Mouse (Mus musculus) midbrain, postnatal 0 days (tissue): ENCODE measurements around the gene Ceacam19. TPM values are rescaled to one million over a fixed set of nuclear protein-coding genes. Genes with fewer than 3 reads are reported as not detected.

Source experiments
- ATAC-seq: fragments of 200-750 bp; cut with Nextera tagmentation; 2 replicates; pipeline ENCODE4 v1.8.0; 2017; ENCODE audit warnings: moderate number of reproducible peaks, mild to moderate bottlenecking, moderate TSS enrichment, moderate library complexity; ENCODE audit not compliant: low FRiP score
- DNase-seq: peaks from one replicate; pipeline ENCODE4 v3.0.0-alpha.2; 2015; ENCODE audit warnings: low spot score
- H3K27ac ChIP-seq: fragments of 300-500 bp; sonication (generic); 2 replicates; pipeline ENCODE4 v1.5.1; 2014; ENCODE audit warnings: low read depth, mild to moderate bottlenecking, low read length, mixed read lengths
- H3K27me3 ChIP-seq: fragments of 300-500 bp; sonication (generic); 2 replicates; pipeline ENCODE4 v1.6.1; 2014; ENCODE audit warnings: low read length, control low read depth, mixed read lengths; ENCODE audit not compliant: insufficient read depth
- H3K36me3 ChIP-seq: fragments of 300-500 bp; sonication (generic); 2 replicates; pipeline ENCODE4 v1.6.1; 2014; ENCODE audit warnings: low read length, control low read depth, mixed read lengths; ENCODE audit not compliant: insufficient read depth
- H3K4me1 ChIP-seq: fragments of 300-500 bp; sonication (generic); 2 replicates; pipeline ENCODE4 v1.6.1; 2014; ENCODE audit warnings: mild to moderate bottlenecking, control low read depth, antibody characterized with exemption, low read length, mixed read lengths; ENCODE audit not compliant: insufficient read depth
- H3K4me2 ChIP-seq: fragments of 300-500 bp; sonication (generic); 2 replicates; pipeline ENCODE4 v1.6.1; 2014; ENCODE audit warnings: low read depth, mild to moderate bottlenecking, low read length, mixed read lengths; ENCODE audit not compliant: poor library complexity, severe bottlenecking
- H3K4me3 ChIP-seq: fragments of 300-500 bp; sonication (generic); 2 replicates; pipeline ENCODE4 v1.5.1; 2014; ENCODE audit warnings: low read depth, mild to moderate bottlenecking, low read length, moderate library complexity
- H3K9ac ChIP-seq: fragments of 300-500 bp; sonication (generic); replicated peaks from 2 replicates; pipeline ENCODE4 v1.6.1; 2014; ENCODE audit warnings: mild to moderate bottlenecking, low read length, moderate library complexity, mixed read lengths; ENCODE audit not compliant: poor library complexity, severe bottlenecking
- H3K9me3 ChIP-seq: fragments of 300-500 bp; sonication (generic); 2 replicates; pipeline ENCODE4 v1.6.1; 2016; ENCODE audit warnings: low read length, control low read depth
- CTCF ChIP-seq: IDR thresholded peaks from 2 replicates; pipeline ENCODE4 v1.5.1; 2016; ENCODE audit warnings: antibody characterized with exemption, mild to moderate bottlenecking
- WGBS: fragments of 180-500 bp; shearing (Covaris S2); extraction: QIAGEN DNeasy Blood & Tissue Kit; methylation state at CpG from one replicate; pipeline ENCODE4 v1.1.7; 2014; 5-methylcytosine and 5-hydroxymethylcytosine counted together
- polyA plus RNA-seq: library from polyadenylated mRNA; unstranded; fragments of >200 nt; fragmentation: Nextera tagmentation; extraction: Ambion mirVana; gene quantifications from 2 replicates; pipeline ENCODE4 v1.2.1, GENCODE M21; 2015
- total RNA-seq: library from RNA; depleted of rRNA; stranded (reverse); fragments of >200 nt; gene quantifications from 2 replicates; pipeline ENCODE4 v1.2.3, GENCODE M21; 2014

The Ceacam19 gene
- total and polyA plus RNA-seq, 2 experiments from 2014 or later: 0.38 TPM; not detected in 1

GRCm38 (mm10) chr7:19923354-19923753 is 35.6 kb upstream of the Ceacam19 start:
- no peak for TF ChIP-seq CTCF
- no peaks in the 10 kb centered on the region for H3K9me3 ChIP-seq
- H3K9ac ChIP-seq: no peak overlapping the region
- DNase-seq (no peak), ATAC-seq (no peak)
- 0 out of 2 replicates have a peak, but pooled peaks cover 1% of the 10 kb centered on the region for H3K36me3 ChIP-seq
- H3K27ac ChIP-seq: no peak overlapping the region
- WGBS: 54% methylated on average over 2 of the region's 2 CpGs
- H3K4me3 ChIP-seq: no peak overlapping the region
- H3K27me3 ChIP-seq: no peaks in the 10 kb centered on the region
- no peak overlapping the region for H3K4me2 ChIP-seq
- H3K4me1 ChIP-seq: no peaks in the 10 kb centered on the region

DNA sequence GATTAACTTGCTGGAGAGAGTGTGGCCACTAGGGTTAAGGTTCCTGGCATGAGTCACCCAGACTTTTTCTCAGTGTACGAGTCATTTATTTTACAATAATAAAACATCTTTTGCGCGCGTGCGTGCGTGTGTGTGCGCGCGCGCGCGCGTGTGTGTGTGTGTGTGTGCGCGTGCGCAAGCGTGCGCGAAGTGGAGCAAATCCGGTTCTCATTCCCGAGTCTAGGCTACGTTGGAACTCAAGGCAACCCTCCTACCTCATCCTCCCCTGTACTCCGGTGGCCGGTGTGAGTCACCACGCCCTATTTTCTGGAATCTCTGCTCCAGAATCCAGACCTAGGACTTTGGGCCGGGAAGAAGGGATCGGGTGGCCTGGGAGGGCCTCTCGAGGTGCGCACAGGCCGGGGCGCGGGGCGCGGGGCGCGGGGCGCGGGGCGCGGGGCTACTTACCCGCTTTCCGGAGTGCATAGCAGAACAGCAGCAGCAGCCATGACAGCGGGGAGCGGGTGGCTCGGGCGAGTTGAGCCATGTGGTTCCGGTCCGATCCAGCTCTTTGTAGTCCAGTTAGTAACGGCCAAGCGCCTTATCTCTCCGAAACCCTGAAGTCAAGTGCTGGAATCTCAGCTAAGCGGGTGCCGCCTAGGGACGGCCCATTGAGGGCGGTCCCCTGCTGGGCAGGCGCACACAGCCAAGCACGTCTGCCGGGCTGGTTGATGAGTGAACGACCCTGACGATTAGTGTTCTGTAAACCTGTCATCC is 32.9 kb upstream of the Ceacam19 start, which contains the start of gene Pvr:
Pvr (minus strand) TSS at position 655 of the 756 bp plus-strand sequence.
- H3K4me1 ChIP-seq: no peaks in the 10 kb centered on the region
- H3K4me3 ChIP-seq: peak within 1 kb of the TSS; percentile 76
- under 1% methylated on average over 52 of the region's 60 CpGs for WGBS
- no peaks in the 10 kb centered on the region for H3K27me3 ChIP-seq
- H3K4me2 ChIP-seq: peak within 1 kb of the TSS; percentile 63
- DNase-seq (peak; percentile 73), ATAC-seq (peak; percentile 84)
- peaks cover 17% of the 10 kb centered on the region for H3K36me3 ChIP-seq
- H3K9me3 ChIP-seq: no peaks in the 10 kb centered on the region
- peak within 1 kb of the TSS; percentile 96 for H3K9ac ChIP-seq
- TF ChIP-seq CTCF: peak; percentile 49
- peak within 1 kb of the TSS; percentile 98 for H3K27ac ChIP-seq

DNA sequence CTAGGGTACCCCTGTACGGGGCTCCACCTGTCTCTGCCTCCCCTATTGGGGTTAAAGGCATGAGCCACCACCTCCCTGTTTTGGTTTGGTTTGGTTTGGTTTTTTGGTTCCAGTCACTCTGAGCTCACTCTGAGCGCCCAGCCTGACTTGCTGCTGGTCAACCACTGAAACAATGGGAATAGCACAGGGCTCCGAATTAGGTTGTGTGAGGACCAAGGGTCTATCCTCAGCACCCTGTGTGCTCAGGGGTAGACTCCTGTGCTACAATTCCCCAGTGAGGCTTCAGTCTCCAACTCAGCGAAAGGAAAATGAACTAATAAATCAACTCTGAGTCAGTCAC is 32.4 kb upstream of the Ceacam19 start:
- H3K4me2 ChIP-seq: peak overlapping the region; percentile 63
- 30% methylated on average over 4 of the region's 4 CpGs for WGBS
- peaks cover 17% of the 10 kb centered on the region for H3K36me3 ChIP-seq
- ATAC-seq (peak; percentile 8; the same call in 1 of the 2 replicates), DNase-seq (no peak)
- no peaks in the 10 kb centered on the region for H3K27me3 ChIP-seq
- H3K27ac ChIP-seq: 0 out of 2 replicates have a peak overlapping the region, but pooled peaks have one; percentile 43
- H3K4me3 ChIP-seq: peak overlapping the region; percentile 76
- no peaks in the 10 kb centered on the region for H3K9me3 ChIP-seq
- H3K4me1 ChIP-seq: no peaks in the 10 kb centered on the region
- TF ChIP-seq CTCF: no peak
- H3K9ac ChIP-seq: peak overlapping the region; percentile 96; the same call in 1 of the 2 replicates

- 94% methylated on average over 7 of the region's 7 CpGs for WGBS
- no peak for TF ChIP-seq CTCF
- no peaks in the 10 kb centered on the region for H3K9me3 ChIP-seq
- ATAC-seq: no peak
- H3K27me3 ChIP-seq: no peaks in the 10 kb centered on the region
- no peaks in the 10 kb centered on the region for H3K4me1 ChIP-seq
- no peak overlapping the region for H3K4me2 ChIP-seq
- H3K27ac ChIP-seq: no peak overlapping the region
- H3K4me3 ChIP-seq: no peak overlapping the region
- H3K36me3 ChIP-seq: peaks cover 17% of the 10 kb centered on the region
- no peak overlapping the region for H3K9ac ChIP-seq
- DNase-seq: no peak
These were observed 26.8 kb upstream of the Ceacam19 start for GRCm38 (mm10) chr7:19914558-19914957.

DNA sequence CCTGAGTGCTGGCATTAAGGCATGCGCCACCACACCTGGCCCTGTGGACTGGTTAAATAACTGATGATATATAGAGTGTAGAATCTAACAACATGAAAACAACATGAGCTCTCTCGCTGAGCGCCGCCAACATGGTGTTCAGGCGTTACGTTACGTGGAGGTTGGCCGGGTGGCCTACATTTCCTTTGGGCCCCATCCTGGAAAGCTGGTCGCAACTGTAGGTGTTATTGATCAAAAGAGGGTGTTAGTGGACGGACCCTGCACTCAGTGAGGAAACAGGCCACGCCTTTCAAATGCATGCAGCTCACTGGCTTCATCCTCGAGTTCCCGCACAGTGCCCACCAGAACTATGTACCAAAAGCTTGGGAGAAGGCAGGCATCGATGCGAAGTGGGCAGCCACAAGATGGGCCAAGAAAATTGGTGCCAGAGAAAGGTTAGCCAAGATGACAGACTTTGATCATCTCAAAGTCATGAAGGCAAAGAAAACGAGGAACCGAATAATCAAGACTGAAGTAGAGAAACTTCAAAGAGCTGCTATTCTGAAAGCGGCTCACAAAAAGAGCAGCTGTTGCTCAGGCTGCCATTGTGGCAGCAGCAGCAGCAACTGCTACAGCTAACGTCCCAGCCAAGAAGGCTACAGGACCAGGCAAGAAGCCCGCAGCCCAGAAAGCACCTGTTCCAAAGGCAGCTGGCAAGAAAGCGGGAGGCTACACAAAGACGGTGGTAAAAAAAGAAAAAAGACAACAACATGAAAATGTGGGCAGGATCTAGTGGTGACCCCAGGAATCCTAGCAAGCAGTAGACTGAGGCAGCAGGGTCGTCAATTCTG is 24.1 kb upstream of the Ceacam19 start:
- Histone ChIP-seq H3K4me3 (no peak overlapping the region), H3K36me3 (peaks cover 19% of the 10 kb centered on the region), H3K4me1 (no peaks in the 10 kb centered on the region), H3K9me3 (0 out of 2 replicates have a peak, but pooled peaks cover 3% of the 10 kb centered on the region), H3K27ac (no peak overlapping the region), H3K9ac (no peak overlapping the region), H3K27me3 (no peaks in the 10 kb centered on the region), H3K4me2 (no peak overlapping the region)
- DNase-seq: peak; percentile 22
- 72% methylated on average over 23 of the region's 23 CpGs for WGBS
- no peak for TF ChIP-seq CTCF
- no peak for ATAC-seq

- DNase-seq (no peak), ATAC-seq (no peak)
- H3K27ac ChIP-seq: no peak overlapping the region
- no peak overlapping the region for H3K9ac ChIP-seq
- WGBS: 86% methylated on average over 6 of the region's 6 CpGs
- H3K4me1 ChIP-seq: no peaks in the 10 kb centered on the region
- 0 out of 2 replicates have a peak, but pooled peaks cover 7% of the 10 kb centered on the region for H3K9me3 ChIP-seq
- no peak overlapping the region for H3K4me2 ChIP-seq
- H3K27me3 ChIP-seq: no peaks in the 10 kb centered on the region
- TF ChIP-seq CTCF: no peak
- peaks cover 19% of the 10 kb centered on the region for H3K36me3 ChIP-seq
- H3K4me3 ChIP-seq: no peak overlapping the region
These were observed 23.5 kb upstream of the Ceacam19 start for GRCm38 (mm10) chr7:19911292-19911658.
